Mouse (Mus musculus): ENCODE measurements around the gene Zfp326. TPM values are rescaled to one million over a fixed set of nuclear protein-coding genes. Genes with fewer than 3 reads are reported as not detected.

Zfp326 gene
- polyA plus RNA-seq (2012; rRNA removed), result 3.7 and 5.0 TPM in 2 replicates

- 1% methylated on average over 81 of the region's 83 CpGs for WGBS
- peak; percentile 82 for DNase-seq (ENCODE audit: low read depth, low spot score)
These were observed at the start of gene Zfp326 for GRCm38 (mm10) chr5:105876068-105876924. Zfp326 (plus strand) TSS chr5:105876565.

- DNase-seq (ENCODE audit: low read depth, low spot score), result no peak
- WGBS, result 88% methylated on average over 5 of the region's 5 CpGs
These were observed 49.4 kb upstream of the Zfp326 start for GRCm38 (mm10) chr5:105826916-105827510.

GRCm38 (mm10) chr5:105828050-105828449 is 48.3 kb upstream of the Zfp326 start:
- no peak for DNase-seq (ENCODE audit: low read depth, low spot score)

GRCm38 (mm10) chr5:105829008-105829586 is 47.3 kb upstream of the Zfp326 start:
- peak; percentile 33 for DNase-seq (ENCODE audit: low read depth, low spot score)

More at GRCm38 (mm10) chr5:105828050-105828449, 48.3 kb upstream of the Zfp326 start:
- 92% methylated on average over 3 of the region's 3 CpGs for WGBS

GRCm38 (mm10) chr5:105832140-105832539 is 44.2 kb upstream of the Zfp326 start:
- 70% methylated on average over 7 of the region's 7 CpGs for WGBS

More at GRCm38 (mm10) chr5:105829008-105829586, 47.3 kb upstream of the Zfp326 start:
- WGBS, result 19% methylated on average over 7 of the region's 7 CpGs

DNA sequence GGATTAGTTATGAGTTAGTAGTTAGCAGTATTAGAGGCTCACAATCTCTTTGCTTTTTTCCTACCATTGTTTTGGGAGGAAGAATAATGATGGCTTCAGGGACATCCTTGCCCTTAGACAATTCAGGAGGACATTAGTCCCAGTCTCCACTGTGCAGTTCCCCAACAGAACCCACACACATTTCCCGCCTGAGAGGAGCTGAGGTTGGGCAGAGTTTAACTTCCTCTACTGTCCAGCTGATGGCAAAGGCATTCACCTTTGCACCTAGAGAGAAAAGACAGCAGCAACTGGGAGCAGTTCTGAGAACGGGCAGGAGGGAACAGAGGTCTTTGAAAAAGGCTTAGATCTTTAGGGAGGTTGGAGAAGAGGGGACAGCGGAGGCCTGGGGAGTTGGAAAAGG is 42.4 kb upstream of the Zfp326 start:
- no peak for DNase-seq (ENCODE audit: low read depth, low spot score)
- 66% methylated on average over 3 of the region's 3 CpGs for WGBS

More at GRCm38 (mm10) chr5:105832140-105832539, 44.2 kb upstream of the Zfp326 start:
- DNase-seq (ENCODE audit: low read depth, low spot score), result no peak

- 34% methylated on average over 9 of the region's 9 CpGs for WGBS
- DNase-seq (ENCODE audit: low read depth, low spot score), result peak; percentile 39
These were observed 40.4 kb upstream of the Zfp326 start for GRCm38 (mm10) chr5:105836006-105836405.

- WGBS, result 72% methylated on average over 13 of the region's 13 CpGs
These were observed 36.5 kb upstream of the Zfp326 start for GRCm38 (mm10) chr5:105839740-105840310.

DNA sequence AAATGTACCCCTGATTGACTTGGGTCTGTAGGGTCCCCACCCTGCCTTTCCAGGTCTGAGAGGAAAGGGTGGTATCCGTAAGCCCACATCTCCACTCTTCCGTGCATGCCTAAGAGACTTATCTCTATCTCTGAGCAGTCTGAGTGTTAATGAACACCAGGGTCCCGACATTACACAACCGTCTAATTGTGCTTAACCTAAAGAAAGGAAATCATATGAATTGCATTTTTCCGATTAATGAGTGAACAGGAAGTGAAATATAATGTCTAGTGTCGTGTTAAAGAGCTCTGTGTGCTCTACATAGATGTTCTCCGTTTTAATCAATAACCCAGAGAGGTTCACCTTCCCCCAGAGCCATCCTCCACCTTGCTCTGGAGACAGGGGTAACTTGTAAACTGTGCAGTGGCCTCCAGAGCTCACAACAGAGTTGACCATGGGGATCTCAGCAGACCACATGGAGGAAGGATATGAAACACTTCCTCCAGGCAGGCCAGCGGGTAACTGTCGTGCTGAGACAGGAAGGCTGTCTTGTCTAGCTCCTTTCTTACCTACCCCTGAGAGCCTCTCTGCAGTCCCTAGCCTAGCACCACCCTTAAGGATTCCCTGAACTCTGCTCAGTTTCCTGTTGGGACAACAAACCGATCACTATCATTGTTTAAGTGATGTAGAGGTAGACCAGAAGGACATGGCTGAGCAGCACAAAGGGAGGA is 32.2 kb upstream of the Zfp326 start:
- no peak for DNase-seq (ENCODE audit: low read depth, low spot score)
- WGBS, result 78% methylated on average over 10 of the region's 10 CpGs

More at GRCm38 (mm10) chr5:105839740-105840310, 36.5 kb upstream of the Zfp326 start:
- DNase-seq (ENCODE audit: low read depth, low spot score), result no peak

DNA sequence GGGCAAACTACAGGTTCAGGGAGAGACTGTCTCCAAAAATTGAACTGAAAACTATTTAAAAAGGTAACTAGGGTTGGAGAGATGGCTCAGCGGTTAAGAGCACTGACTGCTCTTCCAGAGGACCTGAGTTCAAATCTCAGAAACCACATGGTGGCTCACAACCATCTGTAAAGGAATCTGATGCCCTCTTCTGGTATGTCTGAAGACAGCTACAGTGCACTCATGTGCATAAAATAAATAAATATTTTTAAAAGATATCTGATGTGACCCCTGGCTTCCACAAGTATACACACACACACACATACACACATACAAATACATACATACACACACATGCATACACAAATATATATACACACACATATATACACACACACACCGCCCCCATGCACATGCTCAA is 31.3 kb upstream of the Zfp326 start:
- 95% methylated on average over 2 of the region's 2 CpGs for WGBS
- DNase-seq (ENCODE audit: low read depth, low spot score), result no peak

DNA sequence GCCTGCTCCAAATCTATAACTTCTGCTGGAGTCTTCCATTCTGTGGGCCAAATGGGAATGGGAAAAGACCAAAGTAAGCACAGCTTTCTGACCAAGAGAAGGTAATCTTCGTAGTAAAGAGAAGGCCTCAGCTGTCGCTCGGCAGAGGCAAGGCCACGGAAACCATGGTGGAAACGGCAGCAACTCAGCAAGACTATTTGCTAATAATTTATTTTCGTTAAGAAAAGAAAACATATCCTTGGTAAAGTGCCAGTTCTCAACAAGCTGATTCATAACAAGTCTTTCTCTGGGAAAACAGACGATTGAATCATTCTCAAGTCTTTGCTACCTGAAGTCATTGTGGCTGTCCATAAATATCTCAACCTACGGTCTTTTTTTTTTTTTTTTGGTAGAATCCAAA is 28.6 kb upstream of the Zfp326 start:
- 85% methylated on average over 8 of the region's 8 CpGs for WGBS
- no peak for DNase-seq (ENCODE audit: low read depth, low spot score)

DNA sequence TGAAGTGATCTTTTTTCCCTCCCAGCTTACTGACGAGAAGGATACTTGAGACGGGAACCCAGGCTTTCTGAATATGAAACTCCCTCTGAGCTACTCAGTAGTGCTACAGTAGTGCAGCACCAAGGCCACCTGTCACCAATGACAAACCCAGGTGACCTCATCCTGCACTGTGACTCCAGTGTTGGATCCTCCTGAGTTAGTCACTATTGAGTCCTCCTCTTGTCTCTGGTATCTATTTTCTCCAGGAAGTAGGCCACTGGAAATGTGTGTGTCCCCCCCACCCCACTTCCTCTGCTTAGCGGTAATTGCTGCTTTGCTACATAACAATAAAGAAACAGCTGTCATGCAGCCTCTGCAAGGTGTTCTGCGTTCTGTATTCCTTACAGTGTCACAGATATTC is 27.1 kb upstream of the Zfp326 start:
- no peak for DNase-seq (ENCODE audit: low read depth, low spot score)
- 41% methylated on average over 4 of the region's 4 CpGs for WGBS

- 17% methylated on average over 3 of the region's 3 CpGs for WGBS
- no peak for DNase-seq (ENCODE audit: low read depth, low spot score)
These were observed 26.7 kb upstream of the Zfp326 start for GRCm38 (mm10) chr5:105849643-105850042.

GRCm38 (mm10) chr5:105853271-105853670 is 23.1 kb upstream of the Zfp326 start:
- no peak for DNase-seq (ENCODE audit: low read depth, low spot score)
- WGBS, result 88% methylated on average over 9 of the region's 9 CpGs

DNA sequence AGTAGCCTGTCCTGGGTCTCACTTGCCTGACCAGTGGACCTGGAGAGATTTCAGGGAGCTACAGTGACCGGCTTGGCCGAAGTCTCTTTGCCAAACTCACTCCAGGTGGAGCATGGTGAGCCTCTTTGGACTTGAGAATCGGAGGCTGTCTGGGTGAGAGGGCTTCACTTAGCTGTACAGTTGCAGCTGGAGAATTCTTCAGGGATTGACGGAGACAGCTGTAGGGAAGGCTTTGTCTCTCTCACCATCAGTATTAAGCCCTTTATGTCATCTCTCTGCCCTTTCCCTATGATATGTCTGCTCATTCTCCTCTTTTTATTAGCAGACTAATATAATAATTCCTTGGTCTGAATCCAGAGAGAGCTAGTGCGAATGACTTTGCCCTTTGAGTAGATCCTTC is 18.9 kb upstream of the Zfp326 start:
- WGBS, result 82% methylated on average over 5 of the region's 5 CpGs
- no peak for DNase-seq (ENCODE audit: low read depth, low spot score)

GRCm38 (mm10) chr5:105858754-105859694 is 17.3 kb upstream of the Zfp326 start:
- 70% methylated on average over 8 of the region's 8 CpGs for WGBS
- DNase-seq (ENCODE audit: low read depth, low spot score), result no peak

DNA sequence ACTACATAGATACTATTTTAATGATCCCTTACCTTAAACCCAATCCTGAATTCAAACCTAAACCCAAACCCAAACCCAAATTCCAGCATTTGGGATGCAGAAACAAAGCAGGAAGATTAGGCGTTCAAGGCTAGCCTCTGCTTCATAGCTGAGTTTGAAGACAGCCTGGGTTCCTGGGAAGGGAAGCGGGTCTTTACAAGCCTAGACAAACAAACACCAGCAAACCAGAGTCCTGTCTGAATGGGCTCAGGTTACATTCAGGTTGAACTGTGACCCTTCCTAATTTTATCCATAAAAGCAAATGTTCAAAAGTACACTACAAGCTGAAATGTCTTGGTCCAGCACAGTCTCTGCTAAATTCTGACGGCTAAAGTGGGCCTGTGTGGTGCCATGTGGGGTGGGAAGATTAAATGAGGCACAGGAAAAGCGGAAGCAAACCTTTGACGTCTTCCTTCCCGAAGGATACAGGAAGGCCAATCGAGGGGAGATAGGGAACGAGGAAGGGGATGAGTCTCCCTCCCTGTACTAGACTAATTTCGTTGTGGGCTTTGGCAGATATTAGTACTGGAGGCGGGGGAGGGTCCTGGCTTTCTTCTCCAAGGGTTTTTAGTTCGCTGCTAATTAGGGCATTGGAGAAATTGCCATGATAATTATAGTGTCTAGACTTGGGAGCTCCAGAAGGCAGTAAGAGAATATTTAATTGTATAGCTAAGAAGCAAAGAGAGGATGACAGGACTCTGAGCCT is 16.5 kb upstream of the Zfp326 start:
- DNase-seq (ENCODE audit: low read depth, low spot score), result no peak
- WGBS, result 81% methylated on average over 11 of the region's 11 CpGs

DNA sequence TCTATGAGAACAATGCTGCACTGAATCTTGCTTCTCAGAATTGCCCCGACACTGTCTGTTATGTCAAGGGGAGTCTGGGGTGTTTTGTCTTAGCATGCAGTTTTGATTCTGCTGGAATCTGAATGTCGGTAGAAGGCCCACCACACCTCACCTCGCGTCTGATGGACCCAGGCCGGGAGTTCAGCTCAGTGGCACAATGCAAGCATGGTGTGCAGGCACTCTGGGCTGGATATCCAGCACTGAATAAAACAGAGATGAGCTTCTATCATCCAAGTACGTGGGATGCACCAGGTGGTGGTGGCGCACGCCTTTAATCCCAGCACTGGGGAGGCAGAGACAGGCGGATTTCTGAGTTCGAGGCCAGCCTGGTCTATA is 15.9 kb upstream of the Zfp326 start:
- DNase-seq (ENCODE audit: low read depth, low spot score), result no peak
- WGBS, result 95% methylated on average over 10 of the region's 10 CpGs

Data from large intestine, adult 2 months (tissue).